Mouse (Mus musculus) cerebellum, adult 2 months (tissue): ENCODE measurements around the gene Cox7a2l. TPM values are rescaled to one million over a fixed set of nuclear protein-coding genes. Genes with fewer than 3 reads are reported as not detected.
A peak's percentile ranks its signal among the peaks of the same experiment; 100 is the strongest.

Source experiments
- DNase-seq, 2 experiments: peaks; one replicate each; pipeline ENCODE4 v3.0.0; 2021
- H3K27ac ChIP-seq: fragments of 200-500 bp; 2 replicates; pipeline ENCODE4 v1.5.1; 2012; ENCODE audit warnings: low read length, control low read depth, inconsistent platforms; ENCODE audit not compliant: insufficient read depth
- H3K27me3 ChIP-seq: fragments of 200-500 bp; 2 replicates; pipeline ENCODE4 v1.6.1; 2012; ENCODE audit warnings: inconsistent platforms, mild to moderate bottlenecking, low read length, moderate library complexity; ENCODE audit not compliant: control insufficient read depth, insufficient read depth
- H3K4me1 ChIP-seq: fragments of 200-500 bp; 2 replicates; pipeline ENCODE4 v1.6.1; 2011; ENCODE audit warnings: low read length; ENCODE audit not compliant: control insufficient read depth, insufficient read depth
- H3K4me3 ChIP-seq: fragments of 200-500 bp; replicated peaks from 2 replicates; pipeline ENCODE3; 2011; ENCODE audit warnings: mild to moderate bottlenecking, low read depth, low read length, control low read depth; ENCODE audit not compliant: insufficient read depth
- CTCF ChIP-seq: fragments of 200-500 bp; IDR thresholded peaks from 2 replicates; pipeline ENCODE4 v1.5.1; 2011; ENCODE audit warnings: low read depth, mild to moderate bottlenecking, control low read depth, low read length, moderate library complexity, borderline replicate concordance; ENCODE audit not compliant: insufficient read depth
- POLR2A ChIP-seq: fragments of 200-500 bp; IDR thresholded peaks from 2 replicates; pipeline ENCODE4 v1.6.1; 2011; ENCODE audit warnings: low read length, control low read depth, borderline replicate concordance; ENCODE audit not compliant: insufficient read depth
- WGBS: fragments of 180-500 bp; shearing (Covaris S2); methylation state at CpG from one replicate; pipeline ENCODE4 v1.1.7; 2018; 5-methylcytosine and 5-hydroxymethylcytosine counted together
- polyA plus RNA-seq: library from polyadenylated mRNA; depleted of rRNA; stranded (reverse); fragments of >200 nt; gene quantifications from 2 replicates; pipeline ENCODE4 v1.2.3, GENCODE M21; 2012

The Cox7a2l gene
- polyA plus RNA-seq, 1 experiment: 280 TPM

GRCm38 (mm10) chr17:83522590-83523379 lies 5.7 kb upstream of the Cox7a2l start:
- 26% methylated on average over 7 of the region's 7 CpGs for WGBS

GRCm38 (mm10) chr17:83521881-83522280 lies 4.8 kb upstream of the Cox7a2l start:
- DNase-seq: no peak
- 94% methylated on average over 4 of the region's 4 CpGs for WGBS
- no peak overlapping the region for H3K4me3 ChIP-seq
- no peaks in the 10 kb centered on the region for H3K4me1 ChIP-seq
- H3K27ac ChIP-seq: no peak overlapping the region
- no peaks in the 10 kb centered on the region for H3K27me3 ChIP-seq
- TF ChIP-seq CTCF: no peak
- no peak for TF ChIP-seq POLR2A

More at GRCm38 (mm10) chr17:83522590-83523379, 5.7 kb upstream of the Cox7a2l start:
- no peak overlapping the region for H3K27ac ChIP-seq
- no peak for DNase-seq
- H3K27me3 ChIP-seq: no peaks in the 10 kb centered on the region
- H3K4me3 ChIP-seq: no peak overlapping the region
- H3K4me1 ChIP-seq: no peaks in the 10 kb centered on the region
- TF ChIP-seq POLR2A: no peak
- no peak for TF ChIP-seq CTCF

- DNase-seq: peak; percentile 90 to 92
- Histone ChIP-seq H3K27ac (peak overlapping the region; percentile 91), H3K4me1 (peaks cover 4% of the 10 kb centered on the region; the same call in 1 of the 2 replicates), H3K27me3 (no peaks in the 10 kb centered on the region), H3K4me3 (peak overlapping the region; percentile 86)
- WGBS: under 1% methylated on average over 33 of the region's 33 CpGs
- TF ChIP-seq CTCF (no peak), POLR2A (peak; percentile 53; the same call in 1 of the 2 replicates)
Observed at GRCm38 (mm10) chr17:83514213-83514701, 2.9 kb downstream of the Cox7a2l start.

- DNase-seq: no peak
- Histone ChIP-seq H3K27me3 (no peaks in the 10 kb centered on the region), H3K4me3 (peak overlapping the region; percentile 86), H3K4me1 (peaks cover 4% of the 10 kb centered on the region; the same call in 1 of the 2 replicates), H3K27ac (peak overlapping the region; percentile 6; the same call in 1 of the 2 replicates)
- WGBS: under 1% methylated on average over 24 of the region's 24 CpGs
- TF ChIP-seq CTCF: no peak
- TF ChIP-seq POLR2A: no peak
Observed at GRCm38 (mm10) chr17:83513655-83514212, 3.4 kb downstream of the Cox7a2l start.

GRCm38 (mm10) chr17:83512130-83512529 lies 5.0 kb downstream of the Cox7a2l start:
- H3K4me3 ChIP-seq: no peak overlapping the region
- peaks cover 4% of the 10 kb centered on the region; the same call in 1 of the 2 replicates for H3K4me1 ChIP-seq
- no peak for DNase-seq
- H3K27me3 ChIP-seq: no peaks in the 10 kb centered on the region
- TF ChIP-seq CTCF (no peak), POLR2A (no peak)
- 85% methylated on average over 3 of the region's 3 CpGs for WGBS
- H3K27ac ChIP-seq: no peak overlapping the region

GRCm38 (mm10) chr17:83503693-83504092 lies 13.4 kb downstream of the Cox7a2l start:
- H3K4me1 ChIP-seq: peaks cover 4% of the 10 kb centered on the region; the same call in 1 of the 2 replicates
- no peak for TF ChIP-seq POLR2A
- no peak for TF ChIP-seq CTCF
- H3K27me3 ChIP-seq: no peaks in the 10 kb centered on the region
- no peak overlapping the region for H3K27ac ChIP-seq
- no peak overlapping the region for H3K4me3 ChIP-seq
- no peak for DNase-seq
- WGBS: 92% methylated on average over 2 of the region's 2 CpGs

GRCm38 (mm10) chr17:83499692-83500091 lies 17.4 kb downstream of the Cox7a2l start:
- Histone ChIP-seq H3K4me3 (no peak overlapping the region), H3K4me1 (peaks cover 4% of the 10 kb centered on the region; the same call in 1 of the 2 replicates), H3K27me3 (no peaks in the 10 kb centered on the region), H3K27ac (no peak overlapping the region)
- DNase-seq: no peak
- TF ChIP-seq POLR2A (no peak), CTCF (no peak)
- WGBS: 96% methylated on average over 4 of the region's 4 CpGs
